Mouse (Mus musculus): ENCODE data around the gene Uimc1. TPM values are rescaled to one million over a fixed set of nuclear protein-coding genes. Genes with fewer than 3 reads are reported as not detected.
A peak's percentile ranks its signal among the peaks of the same experiment; 100 is the strongest.

The Uimc1 gene
- polyA plus RNA-seq, 1 experiment from 2014 or later, result 12.1 TPM

DNA sequence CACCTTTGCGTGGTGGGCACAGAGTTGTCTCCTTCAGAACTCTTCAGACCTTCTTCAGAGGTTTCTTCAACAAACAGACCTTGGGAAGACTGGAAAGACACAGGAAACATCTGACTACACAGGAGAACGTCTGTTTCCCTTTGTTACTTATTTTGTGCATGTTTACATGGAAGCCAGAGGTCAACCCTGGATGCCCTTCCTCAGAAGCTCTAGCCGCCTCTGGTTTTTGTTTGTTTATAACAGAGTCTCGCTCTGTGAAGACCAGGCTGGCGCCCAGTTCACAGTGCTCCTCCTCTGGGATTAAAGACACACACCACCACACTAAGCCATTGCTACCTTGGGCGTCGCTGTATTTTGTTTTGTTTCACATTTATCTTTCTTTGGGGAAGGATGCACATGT, 30.4 kb downstream of the Uimc1 start:
- 60% methylated on average over 7 of the region's 7 CpGs for WGBS (ENCODE audit: insufficient replicate concordance)
- ATAC-seq (no peak), DNase-seq (no peak)
- no peak for TF ChIP-seq CTCF (IDR thresholded peaks at IDR 0.05; ENCODE audit: low read depth)
- TF ChIP-seq EP300 (IDR thresholded peaks at IDR 0.05; ENCODE audit: low read depth), result no peak
- H3K9ac ChIP-seq (replicated peaks), result no peak overlapping the region
- no peaks in the 10 kb centered on the region for H3K27me3 ChIP-seq (ENCODE audit: insufficient read depth, low read length)
- H3K27ac ChIP-seq (ENCODE audit: low read depth), result no peak overlapping the region
- no peak overlapping the region for H3K4me2 ChIP-seq (ENCODE audit: low read depth, low read length)
- no peaks in the 10 kb centered on the region for H3K9me3 ChIP-seq (ENCODE audit: low read length)
- no peak overlapping the region for H3K4me3 ChIP-seq (ENCODE audit: low read depth, low read length)
- no peaks in the 10 kb centered on the region for H3K4me1 ChIP-seq (ENCODE audit: insufficient read depth)
- H3K36me3 ChIP-seq (replicated peaks; ENCODE audit: insufficient read depth, low read length), result peaks cover 11% of the 10 kb centered on the region; the same call in 1 of the 2 replicates

DNA sequence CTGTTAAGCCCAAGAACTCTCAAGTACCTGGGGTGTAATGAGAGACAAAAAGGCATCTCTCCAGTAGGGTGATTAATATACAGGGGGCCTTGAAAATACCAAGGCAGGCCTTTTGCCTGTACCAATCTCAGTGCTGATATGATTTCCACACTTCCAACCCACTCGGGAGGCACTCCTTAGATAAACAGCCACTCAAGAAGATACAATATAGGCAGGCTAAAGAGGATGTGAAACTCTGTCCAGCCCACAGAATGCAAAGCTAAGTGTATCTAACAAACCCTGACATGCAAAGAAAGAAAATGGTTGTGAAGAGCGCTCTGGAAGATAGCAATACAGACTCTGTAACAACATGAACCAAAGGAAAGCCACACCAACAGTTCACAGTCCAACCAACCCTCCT, 36.8 kb downstream of the Uimc1 start:
- DNase-seq, result no peak
- Histone ChIP-seq H3K27me3 (ENCODE audit: insufficient read depth, low read length) (no peaks in the 10 kb centered on the region), H3K36me3 (replicated peaks; ENCODE audit: insufficient read depth, low read length) (peaks cover 18% of the 10 kb centered on the region; the same call in 1 of the 2 replicates), H3K4me3 (ENCODE audit: low read depth, low read length) (no peak overlapping the region), H3K4me1 (ENCODE audit: insufficient read depth) (no peaks in the 10 kb centered on the region), H3K27ac (ENCODE audit: low read depth) (no peak overlapping the region), H3K9ac (replicated peaks) (no peak overlapping the region), H3K4me2 (ENCODE audit: low read depth, low read length) (no peak overlapping the region), H3K9me3 (ENCODE audit: low read length) (no peaks in the 10 kb centered on the region)
- no peak for TF ChIP-seq CTCF (IDR thresholded peaks at IDR 0.05; ENCODE audit: low read depth)
- ATAC-seq, result no peak
- 61% methylated on average over 2 of the region's 2 CpGs for WGBS (ENCODE audit: insufficient replicate concordance)

DNA sequence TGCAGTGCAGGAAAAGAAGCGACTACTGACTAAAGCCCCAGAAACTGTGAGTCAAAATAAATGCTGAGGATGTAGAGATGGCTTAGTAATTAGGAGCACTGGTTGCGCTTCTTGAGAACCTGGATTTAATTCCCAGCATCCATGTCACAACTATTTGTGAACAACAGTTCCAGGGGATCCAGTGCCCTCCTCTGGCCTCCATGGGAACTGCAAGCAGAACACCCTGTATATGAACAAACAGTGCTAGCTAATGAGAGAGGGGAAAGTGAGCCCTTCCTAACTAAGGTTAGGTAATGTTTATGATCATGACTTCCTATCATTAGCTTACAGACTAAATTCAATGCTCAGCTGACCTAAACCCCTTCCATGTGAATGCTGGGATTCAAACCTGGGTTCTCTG, 42.1 kb downstream of the Uimc1 start:
- Histone ChIP-seq H3K27me3 (ENCODE audit: insufficient read depth, low read length) (no peaks in the 10 kb centered on the region), H3K27ac (ENCODE audit: low read depth) (no peak overlapping the region), H3K9ac (replicated peaks) (no peak overlapping the region), H3K4me1 (ENCODE audit: insufficient read depth) (no peaks in the 10 kb centered on the region), H3K4me3 (ENCODE audit: low read depth, low read length) (no peak overlapping the region), H3K4me2 (ENCODE audit: low read depth, low read length) (no peak overlapping the region), H3K9me3 (ENCODE audit: low read length) (no peaks in the 10 kb centered on the region), H3K36me3 (replicated peaks; ENCODE audit: insufficient read depth, low read length) (peaks cover 18% of the 10 kb centered on the region)
- WGBS (ENCODE audit: insufficient replicate concordance), result 88% methylated on average over 2 of the region's 2 CpGs
- DNase-seq, result peak; percentile 38
- TF ChIP-seq EP300 (IDR thresholded peaks at IDR 0.05; ENCODE audit: low read depth), result no peak
- peak; percentile 73 for TF ChIP-seq CTCF (IDR thresholded peaks at IDR 0.05; ENCODE audit: low read depth)
- ATAC-seq, result no peak

DNA sequence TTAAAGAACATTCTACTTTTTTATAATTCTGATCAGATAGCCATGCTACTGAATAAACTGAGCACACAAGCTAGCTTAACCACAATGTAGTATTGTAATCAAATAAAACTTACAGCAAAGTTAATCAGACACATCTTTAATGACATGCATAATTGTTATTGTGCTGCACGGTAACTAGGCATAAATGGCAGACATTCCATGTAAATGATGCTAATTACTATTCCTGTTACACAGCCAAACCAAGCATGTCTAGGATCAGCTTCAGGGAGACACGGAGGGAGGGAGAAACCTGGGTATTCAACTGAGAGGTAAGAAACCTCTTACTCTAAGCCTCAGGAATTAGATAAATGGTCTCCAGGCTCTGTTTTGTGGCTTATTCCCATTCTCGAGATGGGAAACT, 52.4 kb downstream of the Uimc1 start:
- Histone ChIP-seq H3K4me1 (ENCODE audit: insufficient read depth) (no peaks in the 10 kb centered on the region), H3K27ac (ENCODE audit: low read depth) (no peak overlapping the region), H3K36me3 (replicated peaks; ENCODE audit: insufficient read depth, low read length) (peaks cover 18% of the 10 kb centered on the region; the same call in 1 of the 2 replicates), H3K4me3 (ENCODE audit: low read depth, low read length) (no peak overlapping the region), H3K4me2 (ENCODE audit: low read depth, low read length) (no peak overlapping the region), H3K9me3 (ENCODE audit: low read length) (no peaks in the 10 kb centered on the region), H3K27me3 (ENCODE audit: insufficient read depth, low read length) (no peaks in the 10 kb centered on the region), H3K9ac (replicated peaks) (no peak overlapping the region)
- DNase-seq (no peak), ATAC-seq (no peak)
- WGBS (ENCODE audit: insufficient replicate concordance), result 82% methylated on average over 3 of the region's 3 CpGs
- TF ChIP-seq CTCF (IDR thresholded peaks at IDR 0.05; ENCODE audit: low read depth) (no peak), EP300 (IDR thresholded peaks at IDR 0.05; ENCODE audit: low read depth) (no peak)

DNA sequence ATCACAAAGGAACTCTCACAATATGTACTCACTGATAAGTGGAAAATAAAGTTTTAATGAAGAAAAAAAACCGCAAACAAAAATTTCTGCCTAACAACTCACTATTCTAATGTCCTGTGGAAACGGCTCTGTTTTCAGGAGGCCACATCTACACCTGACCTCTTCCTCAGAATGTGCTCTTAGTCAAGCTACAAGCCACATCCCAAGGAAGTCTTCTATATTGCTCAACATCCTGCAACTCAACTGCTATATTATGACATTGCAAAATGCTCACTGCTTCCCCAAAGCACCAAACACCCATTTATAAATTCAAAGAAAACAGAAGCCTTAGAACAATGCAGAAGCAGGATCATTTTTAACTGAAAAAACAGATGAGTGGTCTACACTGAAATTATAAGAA, 60.1 kb downstream of the Uimc1 start:
- TF ChIP-seq CTCF (IDR thresholded peaks at IDR 0.05; ENCODE audit: low read depth), result no peak
- TF ChIP-seq EP300 (IDR thresholded peaks at IDR 0.05; ENCODE audit: low read depth), result peak; percentile 46; the same call in 1 of the 2 replicates
- Histone ChIP-seq H3K27me3 (ENCODE audit: insufficient read depth, low read length) (no peaks in the 10 kb centered on the region), H3K4me3 (ENCODE audit: low read depth, low read length) (no peak overlapping the region), H3K4me1 (ENCODE audit: insufficient read depth) (no peaks in the 10 kb centered on the region), H3K4me2 (ENCODE audit: low read depth, low read length) (no peak overlapping the region), H3K27ac (ENCODE audit: low read depth) (peak overlapping the region; percentile 72), H3K9ac (replicated peaks) (no peak overlapping the region), H3K36me3 (replicated peaks; ENCODE audit: insufficient read depth, low read length) (peaks cover 8% of the 10 kb centered on the region), H3K9me3 (ENCODE audit: low read length) (no peaks in the 10 kb centered on the region)
- DNase-seq (no peak), ATAC-seq (peak; percentile 33; the same call in 1 of the 2 replicates)
- 47% methylated on average over 2 of the region's 2 CpGs for WGBS (ENCODE audit: insufficient replicate concordance)

DNA sequence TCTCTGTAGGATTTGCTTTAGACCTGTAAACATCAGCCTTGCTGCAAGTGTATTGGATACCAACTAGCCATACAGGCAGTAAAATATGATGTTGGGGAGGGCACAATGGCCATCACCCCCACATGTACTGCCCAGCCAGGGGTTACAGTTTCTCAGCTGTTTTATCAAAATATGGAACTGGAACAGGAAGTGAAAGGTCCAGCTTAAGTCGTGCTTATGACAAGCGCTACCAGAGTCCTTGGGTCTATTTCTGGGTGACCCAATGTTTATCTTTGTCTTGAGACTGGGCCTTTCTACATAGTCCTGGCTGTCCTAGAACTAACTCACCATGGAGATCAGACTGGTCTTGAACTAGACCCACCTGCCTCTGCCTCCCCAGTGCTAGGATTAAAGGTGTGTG, 75.9 kb downstream of the Uimc1 start:
- Histone ChIP-seq H3K27ac (ENCODE audit: low read depth) (no peak overlapping the region), H3K4me2 (ENCODE audit: low read depth, low read length) (no peak overlapping the region), H3K27me3 (ENCODE audit: insufficient read depth, low read length) (no peaks in the 10 kb centered on the region), H3K9me3 (ENCODE audit: low read length) (no peaks in the 10 kb centered on the region), H3K4me1 (ENCODE audit: insufficient read depth) (peaks cover 14% of the 10 kb centered on the region), H3K9ac (replicated peaks) (no peak overlapping the region), H3K4me3 (ENCODE audit: low read depth, low read length) (no peak overlapping the region), H3K36me3 (replicated peaks; ENCODE audit: insufficient read depth, low read length) (peaks cover 12% of the 10 kb centered on the region; the same call in 1 of the 2 replicates)
- DNase-seq (no peak), ATAC-seq (no peak)
- 58% methylated on average over 2 of the region's 2 CpGs for WGBS (ENCODE audit: insufficient replicate concordance)
- TF ChIP-seq EP300 (IDR thresholded peaks at IDR 0.05; ENCODE audit: low read depth) (no peak), CTCF (IDR thresholded peaks at IDR 0.05; ENCODE audit: low read depth) (no peak)

DNA sequence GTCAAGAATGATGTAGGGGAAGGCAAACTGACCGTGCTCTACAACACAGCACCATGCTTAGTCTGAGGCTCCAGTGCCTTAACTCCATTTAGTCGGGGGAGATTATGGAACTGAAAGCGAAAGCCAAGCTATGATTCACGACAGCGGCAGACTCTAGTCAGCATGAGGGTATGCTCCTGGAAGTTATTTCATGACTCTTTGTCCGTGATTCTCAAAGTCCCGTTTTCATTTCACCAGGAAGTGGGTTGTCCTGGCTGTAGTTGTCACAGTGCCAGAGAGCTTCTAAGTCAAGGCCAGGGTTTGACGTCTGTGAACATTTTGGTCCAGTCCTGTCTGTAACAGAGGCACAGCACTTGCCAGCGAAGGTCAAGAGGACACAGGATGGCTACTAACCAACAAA, 77.4 kb downstream of the Uimc1 start:
- H3K4me2 ChIP-seq (ENCODE audit: low read depth, low read length), result peak overlapping the region; percentile 37
- ATAC-seq (peak; percentile 51), DNase-seq (peak; percentile 31)
- 0 out of 2 replicates have a peak, but pooled peaks cover 2% of the 10 kb centered on the region for H3K36me3 ChIP-seq (replicated peaks; ENCODE audit: insufficient read depth, low read length)
- no peak overlapping the region for H3K9ac ChIP-seq (replicated peaks)
- H3K9me3 ChIP-seq (ENCODE audit: low read length), result no peaks in the 10 kb centered on the region
- peak overlapping the region; percentile 60 for H3K27ac ChIP-seq (ENCODE audit: low read depth)
- TF ChIP-seq CTCF (IDR thresholded peaks at IDR 0.05; ENCODE audit: low read depth) (no peak), EP300 (IDR thresholded peaks at IDR 0.05; ENCODE audit: low read depth) (no peak)
- no peak overlapping the region for H3K4me3 ChIP-seq (ENCODE audit: low read depth, low read length)
- no peaks in the 10 kb centered on the region for H3K27me3 ChIP-seq (ENCODE audit: insufficient read depth, low read length)
- WGBS (ENCODE audit: insufficient replicate concordance), result 52% methylated on average over 9 of the region's 9 CpGs
- H3K4me1 ChIP-seq (ENCODE audit: insufficient read depth), result peaks cover 14% of the 10 kb centered on the region
